Mouse (Mus musculus) neutrophil, adult 83 days (primary cell): ENCODE data around the gene Bag6. TPM values are rescaled to one million over a fixed set of nuclear protein-coding genes. Genes with fewer than 3 reads are reported as not detected.

Experiments
- total RNA-seq, 2 experiments: library from RNA; stranded (reverse); gene quantifications; one replicate each; pipeline ENCODE4 v1.2.4; 2023

Bag6 gene
- total RNA-seq, 2 experiments from 2014 or later: 222 to 226 TPM

Other genes starting within 250 kb of the Bag6 start
- gene C2, start 236.9 kb upstream of the Bag6 start, total RNA-seq: under 1 TPM in 1 of 2 experiments, not detected in 1; 0.24 TPM
- gene Ehmt2, start 236.7 kb upstream of the Bag6 start, total RNA-seq: 10 to 100 TPM; 68.7 to 71.8 TPM
- gene Slc44a4, start 220.7 kb upstream of the Bag6 start, total RNA-seq: not detected
- 10 to 100 TPM; 60.2 to 63.2 TPM for gene Neu1, start 203.9 kb upstream of the Bag6 start, total RNA-seq
- 100 to 1,000 TPM in 1 of 2 experiments, 10 to 100 TPM in 1; 58.3 to 134 TPM for gene Hspa1b, start 175.9 kb upstream of the Bag6 start, total RNA-seq
- gene Gm20481, start 165.3 kb upstream of the Bag6 start, total RNA-seq: not detected
- 100 to 1,000 TPM in 1 of 2 experiments, 10 to 100 TPM in 1; 86.4 to 244 TPM for gene Hspa1a, start 163.0 kb upstream of the Bag6 start, total RNA-seq
- under 1 TPM in 1 of 2 experiments, not detected in 1; 0.20 TPM for gene Hspa1l, start 162.5 kb upstream of the Bag6 start, total RNA-seq
- gene Lsm2, start 153.3 kb upstream of the Bag6 start, total RNA-seq: 10 to 100 TPM; 41.4 to 45.7 TPM
- 10 to 100 TPM; 61.7 to 68.3 TPM for gene Vars, start 134.2 kb upstream of the Bag6 start, total RNA-seq
- under 1 TPM in 1 of 2 experiments, not detected in 1; 0.15 TPM for gene Vwa7, start 118.6 kb upstream of the Bag6 start, total RNA-seq
- 1 to 10 TPM; 1.3 to 2.1 TPM for gene Sapcd1, start 107.2 kb upstream of the Bag6 start, total RNA-seq
- 10 to 100 TPM; 11.5 to 12.5 TPM for gene Msh5, start 88.4 kb upstream of the Bag6 start, total RNA-seq
- 100 to 1,000 TPM; 262 to 285 TPM for gene Clic1, start 85.2 kb upstream of the Bag6 start, total RNA-seq
- gene Ddah2, start 76.1 kb upstream of the Bag6 start, total RNA-seq: 1 to 10 TPM; 2.5 to 3.1 TPM
- gene Ly6g6c, start 69.8 kb upstream of the Bag6 start, total RNA-seq: 1 to 10 TPM in 1 of 2 experiments, not detected in 1; 1.0 TPM
- under 1 TPM in 1 of 2 experiments, not detected in 1; 0.26 TPM for gene Mpig6b, start 69.0 kb upstream of the Bag6 start, total RNA-seq
- not detected for gene Ly6g6e, start 58.3 kb upstream of the Bag6 start, total RNA-seq
- gene Ly6g6d, start 57.1 kb upstream of the Bag6 start, total RNA-seq: not detected
- gene Ly6g6f, start 49.6 kb upstream of the Bag6 start, total RNA-seq: under 1 TPM in 1 of 2 experiments, not detected in 1; 0.35 TPM
- gene Abhd16a, start 45.9 kb upstream of the Bag6 start, total RNA-seq: 10 to 100 TPM; 50.2 to 58.4 TPM
- not detected for gene Ly6g5c, start 26.9 kb upstream of the Bag6 start, total RNA-seq
- 10 to 100 TPM; 13.5 to 16.4 TPM for gene Ly6g5b, start 19.8 kb upstream of the Bag6 start, total RNA-seq
- 10 to 100 TPM; 20.2 to 26.5 TPM for gene Gpank1, start 13.7 kb upstream of the Bag6 start, total RNA-seq
- gene Csnk2b, start 13.1 kb upstream of the Bag6 start, total RNA-seq: 100 to 1,000 TPM; 172 TPM
- gene D17H6S53E, start 8.8 kb upstream of the Bag6 start, total RNA-seq: 10 to 100 TPM; 16.4 to 24.3 TPM
- gene Apom, start 3.1 kb upstream of the Bag6 start, total RNA-seq: under 1 TPM in 1 of 2 experiments, not detected in 1; 0.42 TPM
- 100 to 1,000 TPM; 180 to 195 TPM for gene Prrc2a, start 29.7 kb downstream of the Bag6 start, total RNA-seq
- 10 to 100 TPM; 18.0 to 18.3 TPM for gene Aif1, start 40.9 kb downstream of the Bag6 start, total RNA-seq
- 100 to 1,000 TPM; 564 to 656 TPM for gene Lst1, start 53.3 kb downstream of the Bag6 start, total RNA-seq
- gene Ltb, start 59.3 kb downstream of the Bag6 start, total RNA-seq: 10 to 100 TPM; 84.2 to 91.5 TPM
- 10 to 100 TPM; 71.0 to 84.1 TPM for gene Tnf, start 66.8 kb downstream of the Bag6 start, total RNA-seq
- not detected for gene Lta, start 70.2 kb downstream of the Bag6 start, total RNA-seq
- not detected for gene Gm16181, start 85.7 kb downstream of the Bag6 start, total RNA-seq
- 1 to 10 TPM; 2.2 to 4.8 TPM for gene Atp6v1g2, start 98.5 kb downstream of the Bag6 start, total RNA-seq
- 10 to 100 TPM; 18.6 to 19.5 TPM for gene Nfkbil1, start 100.6 kb downstream of the Bag6 start, total RNA-seq
- gene Ddx39b, start 106.6 kb downstream of the Bag6 start, total RNA-seq: 100 to 1,000 TPM; 208 to 239 TPM
- gene H2-D1, start 127.6 kb downstream of the Bag6 start, total RNA-seq: 1,000 to 10,000 TPM; 1,522 to 1,549 TPM
- gene H2-Q1, start 185.2 kb downstream of the Bag6 start, total RNA-seq: 1 to 10 TPM; 6.7 to 6.9 TPM
- 1 to 10 TPM; 5.5 to 6.4 TPM for gene H2-Q2, start 207.1 kb downstream of the Bag6 start, total RNA-seq
- 10 to 100 TPM; 73.7 to 78.8 TPM for gene H2-Q4, start 244.4 kb downstream of the Bag6 start, total RNA-seq